Mouse (Mus musculus) midbrain, postnatal 0 days (tissue): ENCODE results near the gene 5031439G07Rik. TPM values are rescaled to one million over a fixed set of nuclear protein-coding genes. Genes with fewer than 3 reads are reported as not detected.
A peak's percentile ranks its signal among the peaks of the same experiment; 100 is the strongest.

Source experiments
- ATAC-seq: fragments of 200-750 bp; cut with Nextera tagmentation; 2 replicates; pipeline ENCODE4 v1.8.0; 2017; ENCODE audit warnings: moderate number of reproducible peaks, mild to moderate bottlenecking, moderate TSS enrichment, moderate library complexity; ENCODE audit not compliant: low FRiP score
- DNase-seq: peaks from one replicate; pipeline ENCODE4 v3.0.0-alpha.2; 2015; ENCODE audit warnings: low spot score
- H3K27ac ChIP-seq: fragments of 300-500 bp; sonication (generic); 2 replicates; pipeline ENCODE4 v1.5.1; 2014; ENCODE audit warnings: low read depth, mild to moderate bottlenecking, low read length, mixed read lengths
- H3K27me3 ChIP-seq: fragments of 300-500 bp; sonication (generic); 2 replicates; pipeline ENCODE4 v1.6.1; 2014; ENCODE audit warnings: low read length, control low read depth, mixed read lengths; ENCODE audit not compliant: insufficient read depth
- H3K36me3 ChIP-seq: fragments of 300-500 bp; sonication (generic); 2 replicates; pipeline ENCODE4 v1.6.1; 2014; ENCODE audit warnings: low read length, control low read depth, mixed read lengths; ENCODE audit not compliant: insufficient read depth
- H3K4me1 ChIP-seq: fragments of 300-500 bp; sonication (generic); 2 replicates; pipeline ENCODE4 v1.6.1; 2014; ENCODE audit warnings: mild to moderate bottlenecking, control low read depth, antibody characterized with exemption, low read length, mixed read lengths; ENCODE audit not compliant: insufficient read depth
- H3K4me2 ChIP-seq: fragments of 300-500 bp; sonication (generic); 2 replicates; pipeline ENCODE4 v1.6.1; 2014; ENCODE audit warnings: low read depth, mild to moderate bottlenecking, low read length, mixed read lengths; ENCODE audit not compliant: poor library complexity, severe bottlenecking
- H3K4me3 ChIP-seq: fragments of 300-500 bp; sonication (generic); 2 replicates; pipeline ENCODE4 v1.5.1; 2014; ENCODE audit warnings: low read depth, mild to moderate bottlenecking, low read length, moderate library complexity
- H3K9ac ChIP-seq: fragments of 300-500 bp; sonication (generic); replicated peaks from 2 replicates; pipeline ENCODE4 v1.6.1; 2014; ENCODE audit warnings: mild to moderate bottlenecking, low read length, moderate library complexity, mixed read lengths; ENCODE audit not compliant: poor library complexity, severe bottlenecking
- H3K9me3 ChIP-seq: fragments of 300-500 bp; sonication (generic); 2 replicates; pipeline ENCODE4 v1.6.1; 2016; ENCODE audit warnings: low read length, control low read depth
- CTCF ChIP-seq: IDR thresholded peaks from 2 replicates; pipeline ENCODE4 v1.5.1; 2016; ENCODE audit warnings: antibody characterized with exemption, mild to moderate bottlenecking
- WGBS: fragments of 180-500 bp; shearing (Covaris S2); extraction: QIAGEN DNeasy Blood & Tissue Kit; methylation state at CpG from one replicate; pipeline ENCODE4 v1.1.7; 2014; 5-methylcytosine and 5-hydroxymethylcytosine counted together
- polyA plus RNA-seq: library from polyadenylated mRNA; unstranded; fragments of >200 nt; fragmentation: Nextera tagmentation; extraction: Ambion mirVana; gene quantifications from 2 replicates; pipeline ENCODE4 v1.2.1, GENCODE M21; 2015
- total RNA-seq: library from RNA; depleted of rRNA; stranded (reverse); fragments of >200 nt; gene quantifications from 2 replicates; pipeline ENCODE4 v1.2.3, GENCODE M21; 2014

5031439G07Rik gene
- total and polyA plus RNA-seq, 2 experiments from 2014 or later = 22.2 to 127 TPM

GRCm38 (mm10) chr15:84986171-84987019 is 2.0 kb downstream of the 5031439G07Rik start:
- TF ChIP-seq CTCF = no peak
- Histone ChIP-seq H3K4me1 (peaks cover 15% of the 10 kb centered on the region), H3K9me3 (no peaks in the 10 kb centered on the region), H3K27me3 (no peaks in the 10 kb centered on the region), H3K4me2 (peak overlapping the region; percentile 80), H3K4me3 (peak overlapping the region; percentile 89), H3K36me3 (no peaks in the 10 kb centered on the region), H3K9ac (peak overlapping the region; percentile 97), H3K27ac (no peak overlapping the region)
- DNase-seq (no peak), ATAC-seq (no peak)
- WGBS = 70% methylated on average over 4 of the region's 4 CpGs

GRCm38 (mm10) chr15:84985516-84986160 is 2.7 kb downstream of the 5031439G07Rik start:
- TF ChIP-seq CTCF = no peak
- Histone ChIP-seq H3K27ac (no peak overlapping the region), H3K4me2 (peak overlapping the region; percentile 80), H3K4me3 (peak overlapping the region; percentile 89; the same call in 1 of the 2 replicates), H3K9ac (peak overlapping the region; percentile 0; the same call in 1 of the 2 replicates), H3K4me1 (peaks cover 15% of the 10 kb centered on the region), H3K27me3 (no peaks in the 10 kb centered on the region), H3K36me3 (no peaks in the 10 kb centered on the region), H3K9me3 (no peaks in the 10 kb centered on the region)
- 85% methylated on average over 12 of the region's 12 CpGs for WGBS
- ATAC-seq (no peak), DNase-seq (no peak)

- peaks cover 15% of the 10 kb centered on the region for H3K4me1 ChIP-seq
- no peaks in the 10 kb centered on the region for H3K9me3 ChIP-seq
- 89% methylated on average over 7 of the region's 7 CpGs for WGBS
These were observed 4.6 kb downstream of the 5031439G07Rik start for GRCm38 (mm10) chr15:84983721-84984120.

GRCm38 (mm10) chr15:84982888-84983287 is 5.5 kb downstream of the 5031439G07Rik start:
- DNase-seq (no peak), ATAC-seq (no peak)
- Histone ChIP-seq H3K4me2 (no peak overlapping the region), H3K9ac (no peak overlapping the region), H3K27ac (no peak overlapping the region), H3K27me3 (no peaks in the 10 kb centered on the region), H3K4me3 (no peak overlapping the region), H3K36me3 (0 out of 2 replicates have a peak, but pooled peaks cover 3% of the 10 kb centered on the region), H3K4me1 (peaks cover 15% of the 10 kb centered on the region), H3K9me3 (no peaks in the 10 kb centered on the region)
- TF ChIP-seq CTCF = no peak
- 82% methylated on average over 3 of the region's 3 CpGs for WGBS

More at GRCm38 (mm10) chr15:84983721-84984120, 4.6 kb downstream of the 5031439G07Rik start:
- H3K4me3 ChIP-seq = no peak overlapping the region
- no peak for TF ChIP-seq CTCF
- no peaks in the 10 kb centered on the region for H3K36me3 ChIP-seq
- no peaks in the 10 kb centered on the region for H3K27me3 ChIP-seq
- H3K27ac ChIP-seq = no peak overlapping the region
- DNase-seq (no peak), ATAC-seq (no peak)
- no peak overlapping the region for H3K9ac ChIP-seq
- no peak overlapping the region for H3K4me2 ChIP-seq

GRCm38 (mm10) chr15:84981609-84982313 is 6.6 kb downstream of the 5031439G07Rik start:
- Histone ChIP-seq H3K9me3 (no peaks in the 10 kb centered on the region), H3K27ac (no peak overlapping the region), H3K27me3 (no peaks in the 10 kb centered on the region), H3K9ac (no peak overlapping the region), H3K4me2 (no peak overlapping the region), H3K4me3 (no peak overlapping the region), H3K36me3 (0 out of 2 replicates have a peak, but pooled peaks cover 3% of the 10 kb centered on the region), H3K4me1 (peaks cover 18% of the 10 kb centered on the region)
- DNase-seq = no peak
- TF ChIP-seq CTCF = no peak
- no peak for ATAC-seq
- 75% methylated on average over 9 of the region's 9 CpGs for WGBS
